Mouse (Mus musculus) E14TG2a.4 (cell line): ENCODE data around the gene Polr3e.

Source experiments
- H3K27me3 ChIP-seq: 2 replicates; pipeline ENCODE4 v1.6.1; 2014; ENCODE audit warnings: low read length, control low read depth; ENCODE audit not compliant: insufficient read depth
- H3K36me3 ChIP-seq: 2 replicates; pipeline ENCODE4 v1.6.1; 2014; ENCODE audit warnings: low read length, control low read depth; ENCODE audit not compliant: insufficient read depth
- H3K4me1 ChIP-seq: replicated peaks from 2 replicates; pipeline ENCODE4 v1.6.1; 2014; ENCODE audit warnings: low read depth, low read length, control low read depth
- H3K4me3 ChIP-seq: replicated peaks from 2 replicates; pipeline ENCODE4 v1.5.1; 2014; ENCODE audit warnings: mild to moderate bottlenecking, low read length
- H3K9me3 ChIP-seq: 2 replicates; pipeline ENCODE4 v1.6.1; 2014; ENCODE audit warnings: low read length, control low read depth
- CTCF ChIP-seq: conservative IDR thresholded peaks from 2 replicates; pipeline ENCODE4 v1.5.1; 2014; ENCODE audit warnings: low read length
- NANOG ChIP-seq: IDR thresholded peaks from 2 replicates; pipeline ENCODE4 v1.6.1; 2014; ENCODE audit warnings: borderline replicate concordance, low read length, mixed read lengths
- POU5F1 ChIP-seq: IDR thresholded peaks from 2 replicates; pipeline ENCODE4 v1.6.1; 2014; ENCODE audit warnings: low read length, borderline replicate concordance

Polr3e gene

GRCm38 (mm10) chr7:120878271-120878670 lies 39.3 kb upstream of the Polr3e start:
- Histone ChIP-seq H3K9me3 (no peaks in the 10 kb centered on the region), H3K27me3 (peaks cover 3% of the 10 kb centered on the region; the same call in 1 of the 2 replicates), H3K36me3 (peaks cover 21% of the 10 kb centered on the region), H3K4me1 (peaks cover 13% of the 10 kb centered on the region; the same call in 1 of the 2 replicates), H3K4me3 (no peak overlapping the region)
- TF ChIP-seq POU5F1 (no peak), NANOG (no peak), CTCF (no peak)

DNA sequence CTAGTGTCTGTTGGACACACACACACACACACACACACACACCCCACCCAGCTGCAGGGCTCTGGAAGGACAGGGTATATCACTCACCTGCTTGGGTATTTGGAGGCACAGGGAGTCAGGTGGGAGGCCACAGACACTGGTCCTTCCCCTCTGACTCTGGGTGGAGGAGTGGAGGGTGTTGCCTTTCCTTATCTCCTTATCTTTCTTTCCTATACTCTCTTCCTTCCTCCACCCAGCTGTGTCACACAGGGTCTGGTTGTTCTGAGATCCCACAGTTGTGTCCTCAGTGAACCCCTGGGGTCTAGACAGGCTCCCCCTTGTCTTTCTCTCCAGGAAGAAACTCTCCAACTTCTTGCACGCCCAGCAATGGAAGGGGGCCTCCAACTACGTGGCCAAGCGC lies 37.6 kb upstream of the Polr3e start:
- Histone ChIP-seq H3K4me1 (peaks cover 12% of the 10 kb centered on the region; the same call in 1 of the 2 replicates), H3K4me3 (no peak overlapping the region), H3K27me3 (no peaks in the 10 kb centered on the region), H3K9me3 (peaks cover 9% of the 10 kb centered on the region), H3K36me3 (peaks cover 31% of the 10 kb centered on the region)
- no peak for TF ChIP-seq NANOG
- no peak for TF ChIP-seq CTCF
- no peak for TF ChIP-seq POU5F1

- no peaks in the 10 kb centered on the region for H3K27me3 ChIP-seq
- peaks cover 9% of the 10 kb centered on the region for H3K9me3 ChIP-seq
- H3K4me3 ChIP-seq, result no peak overlapping the region
- H3K36me3 ChIP-seq, result peaks cover 39% of the 10 kb centered on the region
- no peak for TF ChIP-seq NANOG
- TF ChIP-seq POU5F1, result no peak
- TF ChIP-seq CTCF, result no peak
- 0 out of 2 replicates have a peak, but pooled peaks cover 4% of the 10 kb centered on the region for H3K4me1 ChIP-seq
Observed at GRCm38 (mm10) chr7:120880770-120881169, 36.8 kb upstream of the Polr3e start.

DNA sequence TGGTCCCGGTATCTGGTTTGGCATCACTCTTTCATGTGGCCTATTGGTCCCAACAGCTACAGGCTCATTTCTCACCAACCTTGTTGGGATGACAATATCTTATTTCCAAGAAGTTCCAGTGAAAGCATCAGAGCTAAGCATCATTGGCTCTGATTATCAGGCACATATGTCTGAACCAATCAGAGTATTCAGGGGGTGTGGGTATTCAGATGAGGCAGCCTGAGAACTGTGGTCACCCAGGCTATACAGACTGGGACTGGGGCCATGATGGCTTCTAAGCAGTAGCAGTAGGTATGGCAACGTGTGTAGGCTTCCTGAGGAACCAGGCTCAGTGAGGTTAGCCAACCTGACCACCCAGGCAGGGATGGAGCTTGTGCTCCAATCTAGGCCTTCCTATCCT lies 36.1 kb upstream of the Polr3e start:
- peaks cover 9% of the 10 kb centered on the region for H3K9me3 ChIP-seq
- peaks cover 46% of the 10 kb centered on the region for H3K36me3 ChIP-seq
- H3K4me3 ChIP-seq, result no peak overlapping the region
- no peaks in the 10 kb centered on the region for H3K27me3 ChIP-seq
- TF ChIP-seq CTCF, result no peak
- no peak for TF ChIP-seq NANOG
- no peak for TF ChIP-seq POU5F1
- no peaks in the 10 kb centered on the region for H3K4me1 ChIP-seq

DNA sequence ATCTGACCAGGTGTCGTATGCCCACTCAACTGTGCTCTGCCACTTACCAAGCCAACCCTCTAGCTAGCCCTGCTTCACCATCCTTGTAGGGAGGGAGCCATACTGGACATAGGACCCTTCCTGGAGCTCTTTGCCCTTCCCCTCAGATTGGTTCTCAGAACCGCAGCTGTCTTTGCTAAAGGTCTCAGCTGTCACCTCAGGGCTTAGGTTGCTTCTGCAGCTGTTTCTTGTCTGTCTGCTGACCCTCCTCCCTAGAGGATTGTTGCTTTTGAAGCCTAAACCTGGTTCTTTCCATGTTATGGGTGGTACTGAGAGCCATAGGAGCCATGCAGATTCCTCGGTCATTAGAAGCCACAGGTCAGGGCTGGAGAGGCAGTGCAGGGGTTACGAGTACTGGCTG lies 34.9 kb upstream of the Polr3e start:
- peaks cover 9% of the 10 kb centered on the region for H3K9me3 ChIP-seq
- H3K27me3 ChIP-seq, result no peaks in the 10 kb centered on the region
- no peaks in the 10 kb centered on the region for H3K4me1 ChIP-seq
- no peak overlapping the region for H3K4me3 ChIP-seq
- H3K36me3 ChIP-seq, result peaks cover 58% of the 10 kb centered on the region
- TF ChIP-seq CTCF (no peak), POU5F1 (no peak), NANOG (no peak)

GRCm38 (mm10) chr7:120883523-120884290 lies 33.8 kb upstream of the Polr3e start:
- H3K4me3 ChIP-seq, result no peak overlapping the region
- H3K4me1 ChIP-seq, result no peaks in the 10 kb centered on the region
- H3K27me3 ChIP-seq, result no peaks in the 10 kb centered on the region
- H3K36me3 ChIP-seq, result peaks cover 59% of the 10 kb centered on the region
- TF ChIP-seq POU5F1 (no peak), CTCF (no peak), NANOG (no peak)
- peaks cover 9% of the 10 kb centered on the region for H3K9me3 ChIP-seq

DNA sequence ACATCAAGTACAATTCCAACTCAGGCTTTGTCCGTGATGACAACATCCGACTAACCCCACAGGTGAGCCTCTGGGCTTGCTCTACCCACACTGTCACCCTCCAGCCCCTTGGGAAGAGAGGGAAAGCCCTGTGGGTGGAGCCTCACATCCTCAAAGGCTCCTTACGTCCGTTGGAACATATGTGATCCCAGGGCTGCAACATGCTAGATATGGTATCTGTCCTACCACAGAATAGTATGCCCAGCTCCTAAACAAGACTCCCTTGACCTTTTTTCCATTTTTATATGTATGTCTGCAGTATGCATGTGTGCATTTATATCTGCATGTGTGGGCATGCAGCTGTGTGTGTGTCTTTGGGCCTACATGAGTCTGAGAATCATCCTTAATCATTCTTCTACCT lies 32.8 kb upstream of the Polr3e start:
- Histone ChIP-seq H3K4me3 (no peak overlapping the region), H3K4me1 (no peaks in the 10 kb centered on the region), H3K36me3 (peaks cover 65% of the 10 kb centered on the region), H3K27me3 (no peaks in the 10 kb centered on the region), H3K9me3 (peaks cover 9% of the 10 kb centered on the region)
- no peak for TF ChIP-seq NANOG
- no peak for TF ChIP-seq POU5F1
- TF ChIP-seq CTCF, result no peak

GRCm38 (mm10) chr7:120893123-120893522 lies 24.4 kb upstream of the Polr3e start:
- Histone ChIP-seq H3K27me3 (no peaks in the 10 kb centered on the region), H3K4me3 (no peak overlapping the region), H3K36me3 (peaks cover 26% of the 10 kb centered on the region), H3K9me3 (no peaks in the 10 kb centered on the region), H3K4me1 (peaks cover 6% of the 10 kb centered on the region)
- TF ChIP-seq CTCF (no peak), NANOG (no peak), POU5F1 (no peak)
